Mouse (Mus musculus) gastrocnemius, adult 8-10 months (tissue): ENCODE results near the gene Ddr2. TPM values are rescaled to one million over a fixed set of nuclear protein-coding genes. Genes with fewer than 3 reads are reported as not detected.

Source experiments
- DNase-seq, 2 experiments: peaks; one replicate each; pipeline ENCODE4 v3.0.0; 2022; ENCODE audit warnings: low spot score in 2 of 2
- total RNA-seq, 4 experiments: library from RNA; stranded (reverse); gene quantifications; 2 replicates each; pipeline ENCODE4 v1.2.4; 2022

Ddr2 gene
- 10 to 100 TPM; 10.7 to 20.9 (median 16.8) TPM for total RNA-seq

GRCm38 (mm10) chr1:170110516-170111332, at the start of gene Ddr2:
Ddr2 (minus strand) TSS chr1:170110762.
- peak; percentile 63 to 78 for DNase-seq

GRCm38 (mm10) chr1:170159707-170160106, 49.1 kb upstream of the Ddr2 start:
- DNase-seq, result no peak

- DNase-seq, result no peak
Measured at GRCm38 (mm10) chr1:170155761-170156160, 45.2 kb upstream of the Ddr2 start.

GRCm38 (mm10) chr1:170155298-170155697, 44.7 kb upstream of the Ddr2 start:
- no peak for DNase-seq

GRCm38 (mm10) chr1:170153986-170154385, 43.4 kb upstream of the Ddr2 start:
- no peak for DNase-seq

GRCm38 (mm10) chr1:170152552-170152951, 42.0 kb upstream of the Ddr2 start:
- DNase-seq, result no peak

- DNase-seq, result no peak
Measured at GRCm38 (mm10) chr1:170150870-170151269, 40.3 kb upstream of the Ddr2 start.

- DNase-seq, result no peak
Measured at GRCm38 (mm10) chr1:170149756-170150155, 39.2 kb upstream of the Ddr2 start.

GRCm38 (mm10) chr1:170148536-170148935, 38.0 kb upstream of the Ddr2 start:
- no peak for DNase-seq

- no peak for DNase-seq
Measured at GRCm38 (mm10) chr1:170147651-170148448, 37.3 kb upstream of the Ddr2 start.

- DNase-seq, result no peak
Measured at GRCm38 (mm10) chr1:170145606-170146005, 35.0 kb upstream of the Ddr2 start.

GRCm38 (mm10) chr1:170142256-170142871, 31.8 kb upstream of the Ddr2 start:
- no peak for DNase-seq

GRCm38 (mm10) chr1:170141626-170142025, 31.1 kb upstream of the Ddr2 start:
- DNase-seq, result no peak

GRCm38 (mm10) chr1:170136351-170137009, 25.9 kb upstream of the Ddr2 start:
- peak; percentile 40 to 62 for DNase-seq

GRCm38 (mm10) chr1:170134264-170134663, 23.7 kb upstream of the Ddr2 start:
- DNase-seq, result no peak

- no peak for DNase-seq
Measured at GRCm38 (mm10) chr1:170130962-170131361, 20.4 kb upstream of the Ddr2 start.

- no peak for DNase-seq
Measured at GRCm38 (mm10) chr1:170124644-170125043, 14.1 kb upstream of the Ddr2 start.

GRCm38 (mm10) chr1:170113616-170114015, 3.1 kb upstream of the Ddr2 start:
- DNase-seq, result no peak

- no peak for DNase-seq
Measured at GRCm38 (mm10) chr1:170112261-170112660, 1.7 kb upstream of the Ddr2 start.

GRCm38 (mm10) chr1:170111651-170112226, 1.2 kb upstream of the Ddr2 start:
- DNase-seq, result no peak
